Mouse (Mus musculus) midbrain, embryonic 13.5 days (tissue): ENCODE data around the gene Dip2b. TPM values are rescaled to one million over a fixed set of nuclear protein-coding genes. Genes with fewer than 3 reads are reported as not detected.

Experiments used
- ATAC-seq: fragments of 200-750 bp; cut with Nextera tagmentation; 2 replicates; pipeline ENCODE4 v1.8.0; 2017; ENCODE audit warnings: mild to moderate bottlenecking, moderate TSS enrichment, moderate library complexity
- H3K27ac ChIP-seq: fragments of 300-500 bp; sonication (generic); 2 replicates; pipeline ENCODE4 v1.5.1; 2015; ENCODE audit warnings: inconsistent platforms, mild to moderate bottlenecking, moderate library complexity
- H3K27me3 ChIP-seq: fragments of 300-500 bp; sonication (generic); 2 replicates; pipeline ENCODE4 v1.6.1; 2015; ENCODE audit warnings: mild to moderate bottlenecking, inconsistent platforms
- H3K36me3 ChIP-seq: fragments of 300-500 bp; sonication (generic); 2 replicates; pipeline ENCODE4 v1.6.1; 2015; ENCODE audit warnings: mild to moderate bottlenecking, inconsistent platforms
- H3K4me1 ChIP-seq: fragments of 300-500 bp; sonication (generic); replicated peaks from 2 replicates; pipeline ENCODE4 v1.6.1; 2015; ENCODE audit warnings: inconsistent platforms
- H3K4me2 ChIP-seq: fragments of 300-500 bp; sonication (generic); replicated peaks from 2 replicates; pipeline ENCODE4 v1.6.1; 2015; ENCODE audit warnings: moderate library complexity, mild to moderate bottlenecking, inconsistent platforms
- H3K4me3 ChIP-seq: fragments of 300-500 bp; sonication (generic); replicated peaks from 2 replicates; pipeline ENCODE4 v1.5.1; 2015; ENCODE audit warnings: mild to moderate bottlenecking, inconsistent platforms
- H3K9ac ChIP-seq: fragments of 300-500 bp; sonication (generic); replicated peaks from 2 replicates; pipeline ENCODE4 v1.6.1; 2015; ENCODE audit warnings: mild to moderate bottlenecking, inconsistent platforms
- H3K9me3 ChIP-seq: fragments of 300-500 bp; sonication (generic); 2 replicates; pipeline ENCODE4 v1.6.1; 2016; ENCODE audit warnings: mild to moderate bottlenecking, inconsistent platforms
- WGBS: fragments of 180-500 bp; shearing (Covaris S2); methylation state at CpG from one replicate; pipeline ENCODE4 v1.1.7; 2015; 5-methylcytosine and 5-hydroxymethylcytosine counted together
- polyA plus RNA-seq: library from polyadenylated mRNA; unstranded; fragments of >200 nt; fragmentation: Nextera tagmentation; extraction: Ambion mirVana; gene quantifications from 2 replicates; pipeline ENCODE4 v1.2.1, GENCODE M21; 2015

The Dip2b gene
- polyA plus RNA-seq, 1 experiment from 2014 or later, result 24.1 TPM

DNA sequence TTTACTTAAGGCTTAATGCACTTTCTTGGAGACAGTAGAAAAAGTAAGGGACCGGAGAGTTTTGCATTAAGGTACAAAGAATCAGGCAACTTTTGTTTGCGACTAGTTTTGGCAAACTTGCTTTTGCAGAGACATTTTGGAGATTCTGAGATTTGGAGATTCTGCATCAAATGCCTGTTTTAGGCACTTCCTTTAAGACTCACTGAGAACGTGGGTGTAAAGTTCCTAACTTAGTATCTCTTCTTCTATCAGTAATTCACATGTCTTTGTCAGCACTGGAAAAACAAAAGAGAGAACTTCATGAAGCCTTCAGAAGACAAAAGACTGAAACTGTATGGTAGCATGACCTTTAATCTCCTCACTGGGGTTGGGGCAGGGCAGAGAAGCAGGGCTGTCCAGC, 19.2 kb downstream of the Dip2b start:
- no peak for ATAC-seq
- H3K9me3 ChIP-seq, result no peaks in the 10 kb centered on the region
- H3K4me3 ChIP-seq, result no peak overlapping the region

GRCm38 (mm10) chr15:100058143-100058542, 19.7 kb downstream of the Dip2b start:
- ATAC-seq, result no peak

More for the DNA sequence above, 19.2 kb downstream of the Dip2b start:
- Histone ChIP-seq H3K27me3 (no peaks in the 10 kb centered on the region), H3K36me3 (peaks cover 3% of the 10 kb centered on the region; the same call in 1 of the 2 replicates), H3K4me2 (no peak overlapping the region), H3K4me1 (peaks cover 19% of the 10 kb centered on the region), H3K9ac (no peak overlapping the region), H3K27ac (no peak overlapping the region)
- 81% methylated on average over 3 of the region's 3 CpGs for WGBS

GRCm38 (mm10) chr15:100058912-100059311, 20.4 kb downstream of the Dip2b start:
- Histone ChIP-seq H3K9ac (no peak overlapping the region), H3K4me2 (no peak overlapping the region), H3K27ac (no peak overlapping the region), H3K4me1 (peaks cover 16% of the 10 kb centered on the region), H3K36me3 (peaks cover 1% of the 10 kb centered on the region; the same call in 1 of the 2 replicates), H3K9me3 (no peaks in the 10 kb centered on the region), H3K4me3 (no peak overlapping the region), H3K27me3 (no peaks in the 10 kb centered on the region)
- 76% methylated on average over 11 of the region's 11 CpGs for WGBS
- no peak for ATAC-seq

More at GRCm38 (mm10) chr15:100058143-100058542, 19.7 kb downstream of the Dip2b start:
- Histone ChIP-seq H3K9me3 (no peaks in the 10 kb centered on the region), H3K27me3 (no peaks in the 10 kb centered on the region), H3K27ac (no peak overlapping the region), H3K4me2 (no peak overlapping the region), H3K9ac (no peak overlapping the region), H3K4me1 (peaks cover 17% of the 10 kb centered on the region), H3K36me3 (peaks cover 3% of the 10 kb centered on the region; the same call in 1 of the 2 replicates), H3K4me3 (no peak overlapping the region)
- WGBS, result 90% methylated on average over 3 of the region's 3 CpGs

- WGBS, result 81% methylated on average over 7 of the region's 7 CpGs
- Histone ChIP-seq H3K9me3 (no peaks in the 10 kb centered on the region), H3K27ac (no peak overlapping the region), H3K9ac (no peak overlapping the region), H3K27me3 (no peaks in the 10 kb centered on the region), H3K4me1 (peaks cover 16% of the 10 kb centered on the region), H3K4me2 (no peak overlapping the region), H3K36me3 (peaks cover 7% of the 10 kb centered on the region), H3K4me3 (no peak overlapping the region)
- ATAC-seq, result no peak
Observed at GRCm38 (mm10) chr15:100059626-100060311, 21.3 kb downstream of the Dip2b start.

DNA sequence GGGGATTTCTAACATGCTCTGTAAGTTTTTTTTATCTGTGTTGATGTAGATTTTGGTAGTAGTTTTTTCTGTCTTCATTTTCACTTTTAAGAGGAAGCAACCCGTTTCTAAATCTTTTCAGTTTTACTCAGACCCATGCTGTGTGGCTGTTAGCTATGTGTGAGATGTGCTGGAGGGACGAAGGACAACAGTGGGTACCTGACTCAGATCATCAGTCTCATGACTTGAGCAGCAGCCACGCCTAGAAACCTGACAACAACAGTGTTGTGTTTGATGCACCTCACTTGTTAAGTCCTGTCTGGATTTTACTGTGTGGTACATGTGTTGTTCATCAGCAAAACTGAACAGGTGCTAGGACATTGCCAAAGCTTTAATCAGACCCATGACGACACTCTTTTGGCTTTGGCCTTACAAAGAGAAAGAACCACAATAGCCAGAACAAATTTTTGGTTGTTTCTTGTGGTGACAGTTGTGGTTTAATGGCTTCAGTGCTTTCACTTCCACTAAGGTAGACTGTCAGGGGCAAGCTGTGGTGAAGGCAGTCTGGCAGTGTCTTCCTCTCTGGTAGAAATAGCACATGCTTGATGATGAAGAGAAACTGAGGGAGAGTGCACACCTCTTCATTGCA, 22.2 kb downstream of the Dip2b start:
- H3K9ac ChIP-seq, result no peak overlapping the region

GRCm38 (mm10) chr15:100061377-100061776, 22.9 kb downstream of the Dip2b start:
- no peak overlapping the region for H3K4me3 ChIP-seq
- peak; percentile 56; the same call in 1 of the 2 replicates for ATAC-seq
- no peak overlapping the region for H3K9ac ChIP-seq
- H3K27me3 ChIP-seq, result no peaks in the 10 kb centered on the region
- no peaks in the 10 kb centered on the region for H3K9me3 ChIP-seq
- peaks cover 7% of the 10 kb centered on the region for H3K36me3 ChIP-seq
- 97% methylated on average over 3 of the region's 3 CpGs for WGBS
- no peak overlapping the region for H3K4me2 ChIP-seq
- H3K27ac ChIP-seq, result no peak overlapping the region
- peaks cover 16% of the 10 kb centered on the region for H3K4me1 ChIP-seq

More for the DNA sequence above, 22.2 kb downstream of the Dip2b start:
- H3K36me3 ChIP-seq, result peaks cover 7% of the 10 kb centered on the region
- no peaks in the 10 kb centered on the region for H3K27me3 ChIP-seq
- H3K4me2 ChIP-seq, result no peak overlapping the region
- ATAC-seq, result no peak
- no peaks in the 10 kb centered on the region for H3K9me3 ChIP-seq
- H3K4me1 ChIP-seq, result peaks cover 16% of the 10 kb centered on the region
- WGBS, result 87% methylated on average over 4 of the region's 4 CpGs
- H3K27ac ChIP-seq, result no peak overlapping the region
- H3K4me3 ChIP-seq, result no peak overlapping the region

GRCm38 (mm10) chr15:100063229-100063773, 24.8 kb downstream of the Dip2b start:
- Histone ChIP-seq H3K27me3 (no peaks in the 10 kb centered on the region), H3K9ac (no peak overlapping the region), H3K4me2 (no peak overlapping the region), H3K27ac (0 out of 2 replicates have a peak overlapping the region, but pooled peaks have one; percentile 9), H3K9me3 (no peaks in the 10 kb centered on the region), H3K4me1 (peaks cover 16% of the 10 kb centered on the region), H3K4me3 (no peak overlapping the region), H3K36me3 (peaks cover 7% of the 10 kb centered on the region; the same call in 1 of the 2 replicates)
- no peak for ATAC-seq
- WGBS, result 92% methylated on average over 13 of the region's 13 CpGs

GRCm38 (mm10) chr15:100066702-100067101, 28.2 kb downstream of the Dip2b start:
- ATAC-seq, result no peak
- 80% methylated on average over 9 of the region's 9 CpGs for WGBS
- H3K4me1 ChIP-seq, result peaks cover 12% of the 10 kb centered on the region
- no peak overlapping the region for H3K27ac ChIP-seq
- H3K9ac ChIP-seq, result no peak overlapping the region
- no peaks in the 10 kb centered on the region for H3K27me3 ChIP-seq
- no peak overlapping the region for H3K4me2 ChIP-seq
- H3K4me3 ChIP-seq, result no peak overlapping the region
- H3K9me3 ChIP-seq, result no peaks in the 10 kb centered on the region
- peaks cover 7% of the 10 kb centered on the region; the same call in 1 of the 2 replicates for H3K36me3 ChIP-seq

DNA sequence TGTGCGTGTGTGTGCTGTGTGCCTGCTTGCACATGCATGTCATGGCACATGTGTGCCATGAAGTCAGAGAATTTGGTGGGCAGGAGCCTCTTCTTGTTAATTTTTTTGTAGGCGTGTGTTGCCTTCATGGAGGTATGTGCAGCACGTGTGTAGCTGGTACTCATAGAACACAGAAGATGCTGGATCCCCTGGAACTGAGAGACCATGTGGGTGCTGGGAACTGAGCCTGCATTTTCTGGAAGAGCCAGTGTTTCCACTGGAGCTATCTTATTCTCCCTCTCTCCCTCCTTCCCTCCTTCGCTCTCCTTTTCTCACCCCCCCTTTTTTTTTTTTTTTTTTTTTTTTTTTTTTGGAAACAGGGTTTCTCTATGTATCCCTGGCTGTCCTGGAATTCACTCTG, 30.6 kb downstream of the Dip2b start:
- H3K27ac ChIP-seq, result no peak overlapping the region
- H3K36me3 ChIP-seq, result peaks cover 4% of the 10 kb centered on the region; the same call in 1 of the 2 replicates
- peaks cover 20% of the 10 kb centered on the region for H3K4me1 ChIP-seq
- H3K27me3 ChIP-seq, result no peaks in the 10 kb centered on the region
- no peaks in the 10 kb centered on the region for H3K9me3 ChIP-seq
- no peak for ATAC-seq
- no peak overlapping the region for H3K4me2 ChIP-seq
- no peak overlapping the region for H3K9ac ChIP-seq
- H3K4me3 ChIP-seq, result no peak overlapping the region
- 85% methylated on average over 4 of the region's 4 CpGs for WGBS

DNA sequence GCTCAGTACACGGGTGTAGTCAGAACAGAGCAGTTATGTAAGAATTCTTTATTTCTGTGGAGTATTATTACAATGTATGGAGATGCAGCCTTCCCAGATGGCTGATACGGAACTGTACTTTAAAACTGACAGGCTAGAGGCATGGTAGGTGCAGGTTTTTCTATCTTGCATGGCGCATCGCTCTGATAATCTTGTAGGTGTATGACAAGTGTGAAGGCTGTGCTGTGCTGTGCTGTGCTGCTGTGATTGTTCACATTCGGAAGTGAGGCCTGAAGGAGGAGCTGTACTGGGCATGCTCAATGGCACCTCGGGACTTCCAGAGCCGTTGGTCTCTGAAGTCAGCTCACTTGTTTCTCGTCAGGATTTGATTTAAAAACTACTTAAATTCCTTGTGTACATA, 31.6 kb downstream of the Dip2b start:
- H3K4me2 ChIP-seq, result no peak overlapping the region

GRCm38 (mm10) chr15:100071819-100072218, 33.4 kb downstream of the Dip2b start:
- peaks cover 35% of the 10 kb centered on the region for H3K4me1 ChIP-seq
- 91% methylated on average over 3 of the region's 3 CpGs for WGBS

More for the DNA sequence above, 31.6 kb downstream of the Dip2b start:
- ATAC-seq, result no peak
- Histone ChIP-seq H3K4me3 (no peak overlapping the region), H3K27me3 (no peaks in the 10 kb centered on the region), H3K9me3 (no peaks in the 10 kb centered on the region), H3K9ac (no peak overlapping the region), H3K4me1 (peaks cover 26% of the 10 kb centered on the region), H3K36me3 (no peaks in the 10 kb centered on the region), H3K27ac (no peak overlapping the region)
- WGBS, result 91% methylated on average over 8 of the region's 8 CpGs

More at GRCm38 (mm10) chr15:100071819-100072218, 33.4 kb downstream of the Dip2b start:
- Histone ChIP-seq H3K4me3 (no peak overlapping the region), H3K27ac (no peak overlapping the region), H3K36me3 (no peaks in the 10 kb centered on the region), H3K9me3 (no peaks in the 10 kb centered on the region), H3K9ac (no peak overlapping the region), H3K27me3 (no peaks in the 10 kb centered on the region), H3K4me2 (no peak overlapping the region)
- no peak for ATAC-seq
